Mouse (Mus musculus): ENCODE results near the gene Tgm2. TPM values are rescaled to one million over a fixed set of nuclear protein-coding genes. Genes with fewer than 3 reads are reported as not detected.

The Tgm2 gene
- total RNA-seq, 2 experiments from 2014 or later = 6.9 TPM

- DNase-seq (ENCODE audit: extremely low spot score in 1 of 2, low spot score in 2 of 2) = peak in 1 of 2 experiments; percentile 47
- intact Hi-C loops (cut with DNase I) = no loop called here
Observed at GRCm38 (mm10) chr2:158093345-158093744, 52.9 kb downstream of the Tgm2 start.

DNA sequence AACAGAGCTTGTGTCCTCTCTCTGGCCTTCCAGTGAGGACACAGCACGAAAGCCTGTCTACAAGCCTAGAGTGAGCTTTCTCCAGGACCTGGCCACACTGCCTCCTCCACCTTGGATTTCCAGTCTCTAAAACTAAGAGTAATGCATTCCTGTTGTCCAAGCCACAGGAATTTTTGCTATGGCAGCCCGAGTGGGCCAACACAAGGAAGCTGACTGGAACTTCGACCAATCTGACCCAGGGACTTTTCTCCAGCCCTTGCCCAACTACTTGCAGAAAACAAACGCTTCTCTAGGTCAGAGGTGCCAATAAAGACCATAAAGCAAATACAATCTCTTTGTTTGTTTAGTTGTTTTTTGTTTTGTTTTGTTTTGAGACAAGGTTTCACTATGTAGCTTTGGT is 56.1 kb downstream of the Tgm2 start:
- DNase-seq (ENCODE audit: extremely low spot score in 1 of 2, low spot score in 2 of 2) = no peak
- intact Hi-C loops (cut with DNase I) = no loop called here

DNA sequence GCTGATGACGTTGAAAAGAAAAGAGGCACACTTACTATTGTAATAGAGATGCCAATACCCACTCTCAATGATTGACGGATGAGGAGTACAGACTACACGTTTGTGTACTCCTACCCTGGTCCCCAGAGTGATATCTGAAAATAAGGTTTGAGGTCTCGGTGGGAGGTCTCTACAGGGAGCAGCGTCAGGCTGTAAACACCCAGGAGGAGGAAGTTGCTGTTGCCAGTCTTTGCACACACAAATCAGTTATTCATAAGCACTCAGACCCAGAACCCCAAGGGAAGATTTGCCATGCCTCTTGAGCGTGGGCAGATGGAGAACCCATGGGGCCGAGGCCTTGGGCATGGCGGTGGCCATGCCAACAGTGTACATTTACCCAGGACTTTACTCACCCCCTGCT is 61.8 kb downstream of the Tgm2 start:
- no peak for DNase-seq (ENCODE audit: extremely low spot score in 1 of 2, low spot score in 2 of 2)
- intact Hi-C loops (cut with DNase I) = no loop called here

DNA sequence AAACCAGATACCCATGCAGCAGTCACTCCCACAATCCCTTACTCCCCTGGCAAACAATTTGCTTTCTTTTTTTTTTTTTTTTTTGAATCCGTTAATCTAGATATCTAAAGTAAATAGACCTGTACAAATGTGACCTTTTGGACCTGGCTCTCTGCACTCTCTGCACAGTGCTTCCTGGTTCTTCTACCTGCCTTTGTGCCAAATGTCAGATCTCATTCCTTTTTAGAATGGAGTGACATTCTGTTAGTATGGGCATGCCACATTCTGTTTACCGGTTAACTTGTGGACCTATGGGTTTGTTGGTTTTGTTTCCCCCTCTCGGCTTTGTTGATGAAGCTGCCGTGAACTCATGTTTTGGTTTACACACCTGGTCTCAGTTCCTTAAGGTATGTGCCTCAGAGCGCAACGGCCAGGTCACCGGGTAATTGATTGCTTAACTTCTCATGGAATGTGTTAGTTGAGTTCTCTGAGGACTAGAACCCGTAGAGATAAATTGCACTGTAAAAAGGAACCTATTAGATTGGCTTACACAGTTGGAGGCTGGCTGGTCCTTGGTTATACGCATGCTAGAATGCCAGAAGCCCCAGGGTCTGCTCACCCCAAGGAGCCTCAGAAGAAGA is 65.5 kb downstream of the Tgm2 start:
- intact Hi-C loops (cut with DNase I) = no loop called here
- no peak for DNase-seq (ENCODE audit: extremely low spot score in 1 of 2, low spot score in 2 of 2)

DNA sequence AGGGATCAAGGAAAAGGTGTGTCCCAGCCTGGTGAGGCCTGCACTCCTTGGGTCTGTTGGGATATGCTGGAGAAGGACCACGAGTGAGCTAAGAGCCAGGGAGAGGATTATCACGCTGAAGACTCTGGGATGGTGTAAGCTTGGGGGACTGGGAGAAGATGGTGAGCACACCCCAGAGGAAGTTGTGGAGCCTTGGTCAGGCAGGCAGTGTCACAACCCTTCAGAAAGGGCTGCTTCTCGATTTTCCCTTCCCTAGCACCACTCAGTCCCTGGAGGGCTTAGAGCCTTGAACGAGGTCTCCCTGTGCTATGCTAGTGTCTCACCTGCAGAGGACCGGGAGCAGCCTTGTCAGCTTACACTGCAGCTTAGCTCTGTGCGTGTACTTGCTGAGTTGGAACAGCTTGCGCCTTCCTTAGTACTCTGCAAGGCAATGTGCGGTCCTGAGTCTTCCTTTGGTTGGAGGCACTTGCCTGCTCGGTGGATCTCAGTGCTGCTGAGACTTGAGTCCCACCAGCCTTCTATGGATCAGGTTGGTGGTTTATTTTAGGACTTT is 66.3 kb downstream of the Tgm2 start:
- intact Hi-C loops (cut with DNase I) = no loop called here
- DNase-seq (ENCODE audit: extremely low spot score in 1 of 2, low spot score in 2 of 2) = no peak

- intact Hi-C loops (cut with DNase I) = no loop called here
- DNase-seq (ENCODE audit: extremely low spot score in 1 of 2, low spot score in 2 of 2) = no peak
Observed at GRCm38 (mm10) chr2:158078971-158079370, 67.3 kb downstream of the Tgm2 start.

GRCm38 (mm10) chr2:158077981-158078380 is 68.3 kb downstream of the Tgm2 start:
- intact Hi-C loops (cut with DNase I) = no loop called here

DNA sequence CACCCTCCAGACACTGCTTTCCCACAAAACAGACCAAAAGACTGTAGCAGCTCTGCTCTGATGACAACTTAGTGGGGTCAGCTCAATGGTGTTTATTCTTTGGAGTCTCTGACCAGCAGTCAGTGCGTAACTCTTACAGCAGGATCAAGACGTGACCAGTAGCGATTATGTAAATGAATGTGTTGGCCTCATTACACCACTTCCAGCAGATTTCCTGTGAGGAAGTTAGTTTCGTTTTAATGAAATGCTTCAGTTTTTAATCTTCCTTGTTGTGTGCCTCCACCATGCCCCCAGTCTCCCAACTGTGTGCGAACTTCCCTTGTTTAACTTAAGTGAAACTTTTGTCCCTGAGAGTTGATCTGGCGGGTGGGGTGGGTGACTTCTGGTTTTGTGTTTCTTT is 69.5 kb downstream of the Tgm2 start:
- intact Hi-C loops (cut with DNase I) = no loop called here

More at GRCm38 (mm10) chr2:158077981-158078380, 68.3 kb downstream of the Tgm2 start:
- no peak for DNase-seq (ENCODE audit: extremely low spot score in 1 of 2, low spot score in 2 of 2)

GRCm38 (mm10) chr2:158074835-158075234 is 71.4 kb downstream of the Tgm2 start:
- DNase-seq (ENCODE audit: extremely low spot score in 1 of 2, low spot score in 2 of 2) = no peak
- intact Hi-C loops (cut with DNase I) = loop anchor here (5.0 kb wide), 1 partner anchor 127 kb away; no protein-coding TSS in a partner anchor

More for the DNA sequence above, 69.5 kb downstream of the Tgm2 start:
- DNase-seq (ENCODE audit: extremely low spot score in 1 of 2, low spot score in 2 of 2) = no peak

GRCm38 (mm10) chr2:158071633-158071995 is 74.6 kb downstream of the Tgm2 start:
- intact Hi-C loops (cut with DNase I) = loop anchor here (5.0 kb wide), 1 partner anchor 131 kb away; no protein-coding TSS in a partner anchor
- DNase-seq (ENCODE audit: extremely low spot score in 1 of 2, low spot score in 2 of 2) = no peak

- DNase-seq (ENCODE audit: extremely low spot score in 1 of 2, low spot score in 2 of 2) = no peak
- intact Hi-C loops (cut with DNase I) = loop anchor here (5.0 kb wide), 1 partner anchor 131 kb away; no protein-coding TSS in a partner anchor
Observed at GRCm38 (mm10) chr2:158070885-158071632, 75.2 kb downstream of the Tgm2 start.

- intact Hi-C loops (cut with DNase I) = loop anchor here (10.0 kb wide), 1 partner anchor 276 kb away; no protein-coding TSS in a partner anchor
Observed at GRCm38 (mm10) chr2:158068444-158068971, 77.7 kb downstream of the Tgm2 start.

DNA sequence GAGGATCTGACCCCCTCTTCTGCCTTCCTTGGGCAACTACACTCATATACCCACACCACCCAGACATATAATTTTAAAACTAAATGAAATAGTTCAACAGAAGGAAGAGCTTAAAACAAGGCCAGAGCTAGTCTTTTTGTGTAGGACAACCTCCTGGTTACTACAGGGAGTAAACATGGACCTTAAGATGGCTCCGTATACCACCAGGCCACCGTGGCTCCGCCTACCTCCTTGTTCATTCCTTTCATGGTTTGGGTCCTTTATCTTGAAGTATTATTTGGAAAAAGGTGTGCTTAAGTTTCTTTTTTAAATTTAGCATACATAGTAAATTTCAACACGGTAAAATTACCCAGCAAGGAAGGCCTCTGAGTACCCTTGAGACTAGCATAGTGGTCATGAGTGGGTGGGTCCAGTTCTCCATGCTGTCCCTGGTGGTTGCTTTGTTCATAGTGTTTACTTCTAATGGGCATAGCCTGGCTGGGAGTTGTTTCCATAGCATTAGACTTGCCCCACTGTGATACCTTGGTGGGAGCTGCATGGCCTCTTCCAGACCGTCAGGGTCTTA is 78.9 kb downstream of the Tgm2 start:
- intact Hi-C loops (cut with DNase I) = loop anchor here (10.0 kb wide), 1 partner anchor 277 kb away; no protein-coding TSS in a partner anchor

More at GRCm38 (mm10) chr2:158068444-158068971, 77.7 kb downstream of the Tgm2 start:
- DNase-seq (ENCODE audit: extremely low spot score in 1 of 2, low spot score in 2 of 2) = no peak

DNA sequence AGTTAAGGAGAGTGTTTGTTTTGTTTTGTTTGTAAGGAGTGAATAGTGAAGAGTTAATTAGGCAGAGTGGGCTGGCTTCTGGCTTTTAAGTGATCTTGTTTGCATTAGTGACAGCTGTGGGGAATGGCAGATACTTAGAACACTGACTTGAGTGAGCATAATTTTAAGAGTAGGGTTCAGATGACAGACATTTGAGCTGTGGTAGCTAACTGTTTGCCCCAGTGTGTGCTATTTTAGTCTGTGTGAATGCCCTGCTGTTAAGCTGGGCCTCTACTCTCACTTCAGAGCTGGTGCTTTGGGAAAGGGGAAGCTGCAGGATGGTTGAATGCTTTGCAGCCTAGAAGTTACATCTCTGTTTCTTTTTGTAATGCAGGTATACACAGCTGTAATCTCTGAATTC is 79.8 kb downstream of the Tgm2 start:
- DNase-seq (ENCODE audit: extremely low spot score in 1 of 2, low spot score in 2 of 2) = no peak
- intact Hi-C loops (cut with DNase I) = loop anchor here (10.0 kb wide), 1 partner anchor 278 kb away; no protein-coding TSS in a partner anchor

More for the DNA sequence above, 78.9 kb downstream of the Tgm2 start:
- no peak for DNase-seq (ENCODE audit: extremely low spot score in 1 of 2, low spot score in 2 of 2)

Other genes with a start within 250 kb of the Tgm2 start
- 100 to 1,000 TPM; 303 to 333 TPM for gene Vstm2l, start 231.8 kb downstream of the Tgm2 start, total RNA-seq (2021)
- gene Tti1, start 118.0 kb downstream of the Tgm2 start, total RNA-seq (2021) = 10 to 100 TPM; 16.0 to 17.2 TPM
- gene Rprd1b, start 117.9 kb downstream of the Tgm2 start, total RNA-seq (2021) = 10 to 100 TPM; 37.3 to 39.1 TPM
- 1 to 10 TPM; 3.3 to 3.7 TPM for gene D630003M21Rik, start 82.8 kb upstream of the Tgm2 start, total RNA-seq (2021)
- not detected for gene Bpi, start 111.7 kb upstream of the Tgm2 start, total RNA-seq (2021)
- gene Lbp, start 160.1 kb upstream of the Tgm2 start, total RNA-seq (2021) = 1 to 10 TPM; 2.1 to 5.7 TPM
- 100 to 1,000 TPM; 560 to 613 TPM for gene Snhg11, start 229.2 kb upstream of the Tgm2 start, total RNA-seq (2021)

Measured in left cerebral cortex, postnatal 10 days (tissue).